Comparison of ENCODE assay signal across 23 mouse cellular contexts in genomic region chr8:85175892-85176291, GRCm38 (mm10). TPM values are rescaled to one million over a fixed set of nuclear protein-coding genes. Genes with fewer than 3 reads are reported as not detected.
DNase-seq lines count a peak whose midpoint lies in the region; ATAC-seq and TF ChIP-seq lines count a peak whose summit lies in the region.
"Had no signal": no experiment of that assay in that cellular context is flagged by ENCODE, and none has a peak within 500 bp of the region (broad histone marks: within the 10 kb centered on the region; RNA-seq: fewer than 3 reads in every experiment).

No protein-coding gene starts in this region.

- no peak overlapping the region for H3K9ac ChIP-seq in hindbrain, embryonic 14.5 days
- H3K9ac ChIP-seq in hindbrain, embryonic 13.5 days = no peak overlapping the region
- H3K9ac ChIP-seq: heart, embryonic 12.5 days; intestine, embryonic 15.5 days; kidney, embryonic 15.5 days; midbrain, embryonic 13.5 days had no signal

- no peak for TF ChIP-seq CTCF in brain, embryonic 14.5 days (IDR thresholded peaks at IDR 0.05; ENCODE audit: borderline replicate concordance, extremely low read depth, insufficient read depth, insufficient read length)

- H3K4me2 ChIP-seq in hindbrain, embryonic 14.5 days (replicated peaks) = no peak overlapping the region
- H3K4me2 ChIP-seq in hindbrain, embryonic 13.5 days = no peak overlapping the region
- H3K4me2 ChIP-seq: heart, embryonic 12.5 days; intestine, embryonic 15.5 days; kidney, embryonic 15.5 days; midbrain, embryonic 13.5 days had no signal

- no peaks in the 10 kb centered on the region for H3K9me3 ChIP-seq in hindbrain, embryonic 14.5 days (ENCODE audit: control insufficient read depth, low read length)
- no peaks in the 10 kb centered on the region for H3K9me3 ChIP-seq in hindbrain, embryonic 13.5 days
- H3K9me3 ChIP-seq: intestine, embryonic 15.5 days; kidney, embryonic 15.5 days; midbrain, embryonic 13.5 days had no signal

- TF ChIP-seq POLR2A in brain, embryonic 14.5 days (IDR thresholded peaks at IDR 0.05; ENCODE audit: borderline replicate concordance, extremely low read depth, insufficient read depth, insufficient read length, poor library complexity, severe bottlenecking) = no peak

- no peaks in the 10 kb centered on the region for H3K27me3 ChIP-seq in hindbrain, embryonic 14.5 days (ENCODE audit: control insufficient read depth, insufficient read depth, low read length)
- H3K27me3 ChIP-seq in hindbrain, embryonic 13.5 days = no peaks in the 10 kb centered on the region
- H3K27me3 ChIP-seq: heart, embryonic 12.5 days; intestine, embryonic 15.5 days; kidney, embryonic 15.5 days had no signal

- no peaks in the 10 kb centered on the region for H3K36me3 ChIP-seq in hindbrain, embryonic 14.5 days (replicated peaks; ENCODE audit: control insufficient read depth, insufficient read depth)
- no peaks in the 10 kb centered on the region for H3K36me3 ChIP-seq in hindbrain, embryonic 13.5 days
- H3K36me3 ChIP-seq: heart, embryonic 12.5 days; intestine, embryonic 15.5 days; kidney, embryonic 15.5 days; midbrain, embryonic 13.5 days had no signal

- 73% methylated on average over 7 of the region's 7 CpGs for WGBS in hindbrain, embryonic 14.5 days
- WGBS in hindbrain, embryonic 13.5 days = 68% methylated on average over 7 of the region's 7 CpGs

- H3K4me3 ChIP-seq in hindbrain, embryonic 14.5 days (replicated peaks; ENCODE audit: low read length) = no peak overlapping the region
- no peak overlapping the region for H3K4me3 ChIP-seq in hindbrain, embryonic 13.5 days
- H3K4me3 ChIP-seq: heart, embryonic 12.5 days; intestine, embryonic 15.5 days; kidney, embryonic 15.5 days; midbrain, embryonic 13.5 days had no signal

- peak; percentile 27 for DNase-seq in hindbrain, embryonic 14.5 days (ENCODE audit: low spot score)
- peak; percentile 4 for DNase-seq in retina, postnatal 1 day
- no peak for DNase-seq in retina, embryonic 14.5 days (ENCODE audit: low spot score)
- DNase-seq in brain, embryonic 14.5 days (ENCODE audit: low read depth) = peak; percentile 45
- no peak for DNase-seq in gastrocnemius, adult 8-10 months (ENCODE audit: low spot score in 2 of 2)
- DNase-seq in kidney, postnatal 25 days = no peak
- DNase-seq: adrenal gland, postnatal 25 days; cerebellum, postnatal 25 days; gastrocnemius, postnatal 36 days; heart, postnatal 4 days; liver; lung, adult 18-20 months; lung, postnatal 4 days had no signal

- no peak overlapping the region for H3K27ac ChIP-seq in hindbrain, embryonic 14.5 days
- no peak overlapping the region for H3K27ac ChIP-seq in hindbrain, embryonic 13.5 days
- H3K27ac ChIP-seq: intestine, embryonic 15.5 days; kidney, embryonic 15.5 days; midbrain, embryonic 13.5 days had no signal

- ATAC-seq in hindbrain, embryonic 14.5 days (ENCODE audit: low FRiP score) = no peak
- no peak for ATAC-seq in hindbrain, embryonic 13.5 days (ENCODE audit: low FRiP score)
- ATAC-seq: activated CD4-positive, CD25-positive, alpha-beta regulatory T cell, adult 4 months; CD4-positive, CD25-positive, alpha-beta regulatory T cell, adult 4 months; intestine, embryonic 15.5 days; midbrain, embryonic 13.5 days had no signal

- no peaks in the 10 kb centered on the region for H3K4me1 ChIP-seq in hindbrain, embryonic 14.5 days (replicated peaks; ENCODE audit: control insufficient read depth, insufficient read depth, low read length)
- no peaks in the 10 kb centered on the region for H3K4me1 ChIP-seq in hindbrain, embryonic 13.5 days (replicated peaks)
- H3K4me1 ChIP-seq: heart, embryonic 12.5 days; intestine, embryonic 15.5 days; kidney, embryonic 15.5 days; midbrain, embryonic 13.5 days had no signal

RNA-seq across cellular contexts. Expression of gene Cks1brt, which starts 24.2 kb away (rescaled TPM):
- polyA plus RNA-seq in hindbrain, embryonic 14.5 days (2014; fragmentation: Nextera tagmentation; extraction: Ambion mirVana) = not detected in 2 replicates
- polyA plus RNA-seq in hindbrain, embryonic 13.5 days (2015; fragmentation: Nextera tagmentation; extraction: Ambion mirVana) = not detected in 2 replicates
- polyA plus RNA-seq in brain, embryonic 14.5 days (2012; rRNA removed) = not detected in 2 replicates
- not detected for total RNA-seq in gastrocnemius, adult 8-10 months (2022)
- total RNA-seq: adrenal gland, postnatal 25 days; gastrocnemius, postnatal 36 days; heart, postnatal 4 days; layer of hippocampus, adult 18-20 months; left cerebral cortex, adult 8-10 months had no signal
- polyA plus RNA-seq: CD4-positive, CD25-positive, alpha-beta regulatory T cell, adult 4 months; heart, embryonic 12.5 days; intestine, embryonic 15.5 days; kidney, embryonic 15.5 days; midbrain, embryonic 13.5 days; urinary bladder, adult 2 months had no signal

RNA-seq across cellular contexts. Expression of gene Olfr371, which starts 49.9 kb away (rescaled TPM):
- not detected in 2 replicates for polyA plus RNA-seq in hindbrain, embryonic 14.5 days (2014; fragmentation: Nextera tagmentation; extraction: Ambion mirVana)
- polyA plus RNA-seq in hindbrain, embryonic 13.5 days (2015; fragmentation: Nextera tagmentation; extraction: Ambion mirVana) = not detected in 2 replicates
- not detected in 2 replicates for polyA plus RNA-seq in brain, embryonic 14.5 days (2012; rRNA removed)
- not detected for total RNA-seq in gastrocnemius, adult 8-10 months (2022)
- total RNA-seq: adrenal gland, postnatal 25 days; gastrocnemius, postnatal 36 days; heart, postnatal 4 days; layer of hippocampus, adult 18-20 months; left cerebral cortex, adult 8-10 months had no signal
- polyA plus RNA-seq: activated CD4-positive, CD25-positive, alpha-beta regulatory T cell, adult 4 months; CD4-positive, CD25-positive, alpha-beta regulatory T cell, adult 4 months; heart, embryonic 12.5 days; intestine, embryonic 15.5 days; kidney, embryonic 15.5 days; midbrain, embryonic 13.5 days; urinary bladder, adult 2 months had no signal

RNA-seq across cellular contexts. Expression of gene Zfp791, which starts 53.0 kb away (rescaled TPM):
- polyA plus RNA-seq in hindbrain, embryonic 14.5 days (2014; fragmentation: Nextera tagmentation; extraction: Ambion mirVana) = 3.6 TPM in 2 replicates
- polyA plus RNA-seq in hindbrain, embryonic 13.5 days (2015; fragmentation: Nextera tagmentation; extraction: Ambion mirVana) = 3.1 and 3.4 TPM in 2 replicates
- 2.3 and 2.8 TPM in 2 replicates for polyA plus RNA-seq in brain, embryonic 14.5 days (2012; rRNA removed)
- total RNA-seq in gastrocnemius, adult 8-10 months (2022) = 1 to 10 TPM in 2 of 4 experiments, under 1 TPM in 2; 0.51 to 1.4 (median 0.90) TPM
- polyA plus RNA-seq: activated CD4-positive, CD25-positive, alpha-beta regulatory T cell, adult 4 months; CD4-positive, CD25-positive, alpha-beta regulatory T cell, adult 4 months had no signal

Comparison
In these comparisons a context has a peak if more than half of its experiments do, and no peak if none do; other contexts are left out.
1. DNase-seq: peak in hindbrain, embryonic 14.5 days (single experiment), retina, postnatal 1 day (single experiment) and brain, embryonic 14.5 days (single experiment); none in retina, embryonic 14.5 days (single experiment), gastrocnemius, adult 8-10 months (0 of 2) and kidney, postnatal 25 days (0 of 2).